ENCODE assay signal across 9 mouse cellular contexts in genomic region chr17:3274449-3275285, GRCm38 (mm10). TPM values are rescaled to one million over a fixed set of nuclear protein-coding genes. Genes with fewer than 3 reads are reported as not detected.
DNase-seq lines count a peak whose midpoint lies in the region; ATAC-seq and TF ChIP-seq lines count a peak whose summit lies in the region.
"Had no signal": no experiment of that assay in that cellular context is flagged by ENCODE, and none has a peak within 500 bp of the region (broad histone marks: within the 10 kb centered on the region; RNA-seq: fewer than 3 reads in every experiment).

No protein-coding gene starts in this region.

- H3K4me1 ChIP-seq in hindbrain, embryonic 11.5 days (replicated peaks; ENCODE audit: control insufficient read depth, insufficient read depth, low read length) = no peaks in the 10 kb centered on the region
- H3K4me1 ChIP-seq in hindbrain, postnatal 0 days (ENCODE audit: insufficient read depth, low read length) = no peaks in the 10 kb centered on the region
- peaks cover 30% of the 10 kb centered on the region for H3K4me1 ChIP-seq in hindbrain, embryonic 13.5 days (replicated peaks)
- H3K4me1 ChIP-seq in neural tube, embryonic 11.5 days (ENCODE audit: control insufficient read depth, insufficient read depth, low read length) = peaks cover 14% of the 10 kb centered on the region

- peak; percentile 54 for DNase-seq in hindbrain, embryonic 11.5 days (ENCODE audit: low spot score)
- no peak for DNase-seq in hindbrain, postnatal 0 days (ENCODE audit: low spot score)
- peak; percentile 76 for DNase-seq in embryo, embryonic 9.5 days (ENCODE audit: extremely low spot score)
- DNase-seq in neural tube, embryonic 11.5 days (ENCODE audit: low spot score) = peak; percentile 63
- DNase-seq in frontal cortex, adult 2 months (ENCODE audit: extremely low spot score in 1 of 2, low spot score in 1 of 2) = no peak
- no peak for DNase-seq in thymus, postnatal 14 days
- DNase-seq in heart, postnatal 4 days = no peak

- no peak overlapping the region for H3K4me2 ChIP-seq in hindbrain, embryonic 11.5 days (replicated peaks; ENCODE audit: low read depth, low read length)
- no peak overlapping the region for H3K4me2 ChIP-seq in hindbrain, postnatal 0 days (ENCODE audit: low read depth, low read length)
- H3K4me2 ChIP-seq in hindbrain, embryonic 13.5 days = 0 out of 2 replicates have a peak overlapping the region, but pooled peaks have one; percentile 2
- no peak overlapping the region for H3K4me2 ChIP-seq in neural tube, embryonic 11.5 days (ENCODE audit: low read depth)

- H3K9me3 ChIP-seq in hindbrain, embryonic 11.5 days (ENCODE audit: control insufficient read depth, low read length) = no peaks in the 10 kb centered on the region
- no peaks in the 10 kb centered on the region for H3K9me3 ChIP-seq in hindbrain, postnatal 0 days (ENCODE audit: low read length)
- no peaks in the 10 kb centered on the region for H3K9me3 ChIP-seq in hindbrain, embryonic 13.5 days
- no peaks in the 10 kb centered on the region for H3K9me3 ChIP-seq in neural tube, embryonic 11.5 days (ENCODE audit: control insufficient read depth, low read length)
- H3K9me3 ChIP-seq: liver, embryonic 12.5 days had no signal

- no peaks in the 10 kb centered on the region for H3K27me3 ChIP-seq in hindbrain, embryonic 11.5 days (ENCODE audit: control insufficient read depth, insufficient read depth, low read length)
- H3K27me3 ChIP-seq in hindbrain, postnatal 0 days (ENCODE audit: insufficient read depth, low read length) = no peaks in the 10 kb centered on the region
- no peaks in the 10 kb centered on the region for H3K27me3 ChIP-seq in hindbrain, embryonic 13.5 days
- no peaks in the 10 kb centered on the region for H3K27me3 ChIP-seq in neural tube, embryonic 11.5 days (ENCODE audit: control insufficient read depth, insufficient read depth, low read length)

- no peaks in the 10 kb centered on the region for H3K36me3 ChIP-seq in hindbrain, embryonic 11.5 days (ENCODE audit: control insufficient read depth, insufficient read depth, low read length)
- H3K36me3 ChIP-seq in hindbrain, postnatal 0 days (ENCODE audit: insufficient read depth, low read length) = no peaks in the 10 kb centered on the region
- H3K36me3 ChIP-seq in hindbrain, embryonic 13.5 days = no peaks in the 10 kb centered on the region
- H3K36me3 ChIP-seq in neural tube, embryonic 11.5 days (ENCODE audit: control insufficient read depth, insufficient read depth, low read length) = no peaks in the 10 kb centered on the region
- H3K36me3 ChIP-seq: liver, embryonic 12.5 days had no signal

- no peak overlapping the region for H3K9ac ChIP-seq in hindbrain, embryonic 11.5 days (ENCODE audit: low read depth, low read length)
- no peak overlapping the region for H3K9ac ChIP-seq in hindbrain, postnatal 0 days (replicated peaks; ENCODE audit: low read length)
- H3K9ac ChIP-seq in hindbrain, embryonic 13.5 days = peak overlapping the region; percentile 14; the same call in 1 of the 2 replicates
- peak overlapping the region; percentile 33 for H3K9ac ChIP-seq in neural tube, embryonic 11.5 days (ENCODE audit: low read length)
- H3K9ac ChIP-seq: liver, embryonic 12.5 days had no signal

- ATAC-seq in hindbrain, embryonic 11.5 days (ENCODE audit: low FRiP score) = peak; percentile 54
- ATAC-seq in hindbrain, postnatal 0 days = no peak
- ATAC-seq in hindbrain, embryonic 13.5 days (ENCODE audit: low FRiP score) = 0 out of 2 replicates have a peak, but pooled peaks have one; percentile 5
- ATAC-seq in neural tube, embryonic 11.5 days (ENCODE audit: insufficient read depth, low FRiP score, low TSS enrichment) = peak; percentile 40; the same call in 1 of the 2 replicates

- H3K4me3 ChIP-seq in hindbrain, embryonic 11.5 days (ENCODE audit: low read depth, low read length) = no peak overlapping the region
- no peak overlapping the region for H3K4me3 ChIP-seq in hindbrain, postnatal 0 days (ENCODE audit: low read length)
- no peak overlapping the region for H3K4me3 ChIP-seq in hindbrain, embryonic 13.5 days
- H3K4me3 ChIP-seq in neural tube, embryonic 11.5 days (ENCODE audit: low read depth, low read length) = no peak overlapping the region
- H3K4me3 ChIP-seq: liver, embryonic 12.5 days had no signal

- TF ChIP-seq CTCF in hindbrain, postnatal 0 days (IDR thresholded peaks at IDR 0.05; ENCODE audit: low read depth) = no peak

- H3K27ac ChIP-seq in hindbrain, embryonic 11.5 days (ENCODE audit: low read depth, low read length) = peak overlapping the region; percentile 32
- no peak overlapping the region for H3K27ac ChIP-seq in hindbrain, postnatal 0 days
- H3K27ac ChIP-seq in hindbrain, embryonic 13.5 days = peak overlapping the region; percentile 55
- peak overlapping the region; percentile 57 for H3K27ac ChIP-seq in neural tube, embryonic 11.5 days (ENCODE audit: low read depth, low read length)
- H3K27ac ChIP-seq: liver, embryonic 12.5 days had no signal

- WGBS in hindbrain, embryonic 11.5 days = 10% methylated on average over 14 of the region's 14 CpGs
- WGBS in hindbrain, postnatal 0 days = 33% methylated on average over 14 of the region's 14 CpGs
- 14% methylated on average over 14 of the region's 14 CpGs for WGBS in hindbrain, embryonic 13.5 days
- WGBS in neural tube, embryonic 11.5 days = 11% methylated on average over 14 of the region's 14 CpGs

RNA-seq across cellular contexts. Expression of gene Tiam2, which starts 51.7 kb away (rescaled TPM):
- polyA plus RNA-seq in hindbrain, embryonic 11.5 days (2014; fragmentation: Nextera tagmentation; extraction: Ambion mirVana) = 5.3 and 5.5 TPM in 2 replicates
- total RNA-seq in hindbrain, postnatal 0 days (2014; rRNA removed) = 8.8 and 9.3 TPM in 2 replicates
- polyA plus RNA-seq in hindbrain, postnatal 0 days (2015; fragmentation: Nextera tagmentation; extraction: Ambion mirVana) = 2.8 and 3.1 TPM in 2 replicates
- polyA plus RNA-seq in hindbrain, embryonic 13.5 days (2015; fragmentation: Nextera tagmentation; extraction: Ambion mirVana) = 4.1 and 4.9 TPM in 2 replicates
- polyA plus RNA-seq in neural tube, embryonic 11.5 days (2014; fragmentation: Nextera tagmentation; extraction: Ambion mirVana) = 3.2 and 5.2 TPM in 2 replicates
- polyA plus RNA-seq in frontal cortex, adult 2 months (2012; rRNA removed) = 126 and 143 TPM in 2 replicates
- 1 to 10 TPM; 7.6 to 7.7 TPM for total RNA-seq in heart, postnatal 4 days (2021)

Comparison
In these comparisons a context has a peak if more than half of its experiments do, and no peak if none do; other contexts are left out.
1. DNase-seq: peak in hindbrain, embryonic 11.5 days (single experiment), embryo, embryonic 9.5 days (single experiment) and neural tube, embryonic 11.5 days (single experiment); none in hindbrain, postnatal 0 days (single experiment), frontal cortex, adult 2 months (0 of 2), thymus, postnatal 14 days (single experiment) and heart, postnatal 4 days (single experiment).
2. H3K9ac ChIP-seq: peak in hindbrain, embryonic 13.5 days (single experiment) and neural tube, embryonic 11.5 days (single experiment); none in hindbrain, embryonic 11.5 days (single experiment) and hindbrain, postnatal 0 days (single experiment).
3. RNA of gene Tiam2, which starts 51.7 kb away (polyA plus RNA-seq): 126 to 143 TPM in frontal cortex, adult 2 months; 5.3 to 5.5 TPM in hindbrain, embryonic 11.5 days, 4.1 to 4.9 TPM in hindbrain, embryonic 13.5 days, 3.2 to 5.2 TPM in neural tube, embryonic 11.5 days and 2.8 to 3.1 TPM in hindbrain, postnatal 0 days; every median in the first group is over 10 times any median in the second.